Mouse (Mus musculus) CD4-positive, CD25-positive, alpha-beta regulatory T cell, adult 4 months (primary cell): Measurements from ENCODE around the gene Dph3. TPM values are rescaled to one million over a fixed set of nuclear protein-coding genes. Genes with fewer than 3 reads are reported as not detected.
"Not testable (repeated sequence)": the region's sequence is repeated elsewhere in the genome, so short reads cannot be mapped to it uniquely, and the experiment has no call there.

Experiments
- ATAC-seq: one replicate; pipeline ENCODE4 v1.8.0; 2017
- polyA plus RNA-seq, 2 experiments: library from polyadenylated mRNA; unstranded; fragments of 100-300 nt; shearing (Covaris generic); gene quantifications; one replicate each; pipeline ENCODE4 v1.2.1; 2017

Gene Dph3
- 10 to 100 TPM; 55.6 to 63.5 TPM for polyA plus RNA-seq

- ATAC-seq: peak; percentile 88
These were observed at the start of gene Dph3 for GRCm38 (mm10) chr14:32085486-32086201. Dph3 (minus strand) TSS chr14:32085729.

GRCm38 (mm10) chr14:32134293-32134692, 48.8 kb upstream of the Dph3 start:
- no peak for ATAC-seq

- no peak for ATAC-seq
These were observed 46.3 kb upstream of the Dph3 start for GRCm38 (mm10) chr14:32131836-32132235.

- ATAC-seq: no peak
These were observed 42.9 kb upstream of the Dph3 start for GRCm38 (mm10) chr14:32128409-32128808.

- not testable (repeated sequence) for ATAC-seq
These were observed 39.7 kb upstream of the Dph3 start for GRCm38 (mm10) chr14:32125256-32125655.

- no peak for ATAC-seq
These were observed 38.7 kb upstream of the Dph3 start for GRCm38 (mm10) chr14:32124261-32124660.

- peak; percentile 47 for ATAC-seq
These were observed 36.4 kb upstream of the Dph3 start for GRCm38 (mm10) chr14:32121920-32122315.

GRCm38 (mm10) chr14:32120940-32121919, 35.7 kb upstream of the Dph3 start:
- ATAC-seq: no peak

- ATAC-seq: not testable (repeated sequence)
These were observed 26.6 kb upstream of the Dph3 start for GRCm38 (mm10) chr14:32112124-32112523.

- ATAC-seq: no peak
These were observed 21.4 kb upstream of the Dph3 start for GRCm38 (mm10) chr14:32106911-32107310.

- ATAC-seq: no peak
These were observed 20.1 kb upstream of the Dph3 start for GRCm38 (mm10) chr14:32105663-32106062.

- no peak for ATAC-seq
These were observed 18.0 kb upstream of the Dph3 start for GRCm38 (mm10) chr14:32103556-32103955.

- no peak for ATAC-seq
These were observed 13.4 kb upstream of the Dph3 start for GRCm38 (mm10) chr14:32098951-32099350.

- no peak for ATAC-seq
These were observed 12.2 kb upstream of the Dph3 start for GRCm38 (mm10) chr14:32097691-32098090.

- no peak for ATAC-seq
These were observed 11.2 kb upstream of the Dph3 start for GRCm38 (mm10) chr14:32096740-32097139.

GRCm38 (mm10) chr14:32095646-32096045, 10.1 kb upstream of the Dph3 start:
- ATAC-seq: no peak

- ATAC-seq: no peak
These were observed 8.1 kb upstream of the Dph3 start for GRCm38 (mm10) chr14:32093500-32094117.

- no peak for ATAC-seq
These were observed 7.5 kb upstream of the Dph3 start for GRCm38 (mm10) chr14:32093018-32093417.

GRCm38 (mm10) chr14:32091704-32092103, 6.2 kb upstream of the Dph3 start:
- ATAC-seq: no peak

GRCm38 (mm10) chr14:32091124-32091523, 5.6 kb upstream of the Dph3 start:
- no peak for ATAC-seq

GRCm38 (mm10) chr14:32087584-32088248, 2.2 kb upstream of the Dph3 start:
- not testable (repeated sequence) for ATAC-seq

GRCm38 (mm10) chr14:32086226-32086625, 697 bp upstream of the Dph3 start:
- ATAC-seq: no peak
